Mouse (Mus musculus) small intestine, adult 2 months (tissue): ENCODE measurements around the gene Map3k4.

ENCODE experiments used
- CTCF ChIP-seq: fragments of 200-500 bp; IDR thresholded peaks from 2 replicates; pipeline ENCODE4 v1.5.1; 2012; ENCODE audit warnings: low read depth, mild to moderate bottlenecking, control low read depth, inconsistent platforms, low read length, moderate library complexity, mixed read lengths; ENCODE audit not compliant: insufficient replicate concordance, insufficient read length; ENCODE audit errors: extremely low read depth
- POLR2A ChIP-seq: fragments of 200-500 bp; IDR thresholded peaks from 2 replicates; pipeline ENCODE4 v1.6.1; 2012; ENCODE audit warnings: low read depth, mild to moderate bottlenecking, control low read depth, inconsistent platforms, low read length, moderate library complexity

DNA sequence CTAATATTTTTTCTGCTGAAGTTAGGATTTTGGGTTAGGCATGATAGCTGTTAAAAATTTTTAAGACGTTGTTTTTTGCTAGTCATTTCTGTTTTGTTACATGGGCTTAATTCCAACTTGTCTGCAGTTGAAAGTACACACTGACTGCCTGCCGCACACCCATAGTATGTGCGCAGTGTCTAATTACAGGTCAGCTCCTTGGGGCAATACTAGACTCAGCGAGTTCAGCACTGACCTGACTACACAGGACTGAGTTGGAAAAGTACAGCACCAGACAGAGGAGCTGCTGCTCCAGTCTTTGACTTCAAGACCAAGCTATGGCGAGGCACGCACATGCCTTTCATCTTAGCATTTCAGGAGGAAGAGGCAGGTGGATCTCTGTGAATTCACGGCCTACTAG is 24.2 kb downstream of the Map3k4 start:
- TF ChIP-seq POLR2A, result no peak
- TF ChIP-seq CTCF, result no peak
